Mouse (Mus musculus): ENCODE measurements around the gene Gfod1. TPM values are rescaled to one million over a fixed set of nuclear protein-coding genes. Genes with fewer than 3 reads are reported as not detected.
A peak's percentile ranks its signal among the peaks of the same experiment; 100 is the strongest.

The Gfod1 gene
- total and polyA plus RNA-seq, 2 experiments from 2014 or later: 3.0 to 16.6 TPM

- no peak for TF ChIP-seq CTCF (IDR thresholded peaks at IDR 0.05; ENCODE audit: low read depth)
- Histone ChIP-seq H3K27me3 (ENCODE audit: insufficient read depth, low read length) (no peaks in the 10 kb centered on the region), H3K9ac (no peak overlapping the region), H3K4me3 (ENCODE audit: low read depth, low read length) (no peak overlapping the region), H3K4me1 (ENCODE audit: insufficient read depth) (0 out of 2 replicates have a peak, but pooled peaks cover 6% of the 10 kb centered on the region), H3K9me3 (ENCODE audit: low read length) (no peaks in the 10 kb centered on the region), H3K36me3 (ENCODE audit: insufficient read depth) (no peaks in the 10 kb centered on the region), H3K4me2 (ENCODE audit: low read depth) (no peak overlapping the region), H3K27ac (ENCODE audit: low read depth, low read length) (no peak overlapping the region)
- no peak for ATAC-seq
- WGBS: 77% methylated on average over 9 of the region's 9 CpGs
- DNase-seq: no peak
Measured at GRCm38 (mm10) chr13:43271481-43271880, 32.5 kb downstream of the Gfod1 start.

GRCm38 (mm10) chr13:43270220-43270597 lies 33.8 kb downstream of the Gfod1 start:
- no peak overlapping the region for H3K9ac ChIP-seq
- 0 out of 2 replicates have a peak, but pooled peaks cover 12% of the 10 kb centered on the region for H3K4me1 ChIP-seq (ENCODE audit: insufficient read depth)
- TF ChIP-seq CTCF (IDR thresholded peaks at IDR 0.05; ENCODE audit: low read depth): no peak
- no peaks in the 10 kb centered on the region for H3K9me3 ChIP-seq (ENCODE audit: low read length)
- WGBS: 41% methylated on average over 10 of the region's 10 CpGs
- DNase-seq: no peak
- 0 out of 2 replicates have a peak, but pooled peaks have one; percentile 6 for ATAC-seq
- H3K27me3 ChIP-seq (ENCODE audit: insufficient read depth, low read length): no peaks in the 10 kb centered on the region
- no peak overlapping the region for H3K27ac ChIP-seq (ENCODE audit: low read depth, low read length)
- H3K4me3 ChIP-seq (ENCODE audit: low read depth, low read length): no peak overlapping the region
- H3K4me2 ChIP-seq (ENCODE audit: low read depth): no peak overlapping the region
- no peaks in the 10 kb centered on the region for H3K36me3 ChIP-seq (ENCODE audit: insufficient read depth)

- H3K4me3 ChIP-seq (ENCODE audit: low read depth, low read length): no peak overlapping the region
- H3K36me3 ChIP-seq (ENCODE audit: insufficient read depth): no peaks in the 10 kb centered on the region
- H3K4me2 ChIP-seq (ENCODE audit: low read depth): no peak overlapping the region
- 14% methylated on average over 4 of the region's 4 CpGs for WGBS
- no peak overlapping the region for H3K27ac ChIP-seq (ENCODE audit: low read depth, low read length)
- H3K9ac ChIP-seq: no peak overlapping the region
- no peak for TF ChIP-seq CTCF (IDR thresholded peaks at IDR 0.05; ENCODE audit: low read depth)
- DNase-seq (no peak), ATAC-seq (peak; percentile 24; the same call in 1 of the 2 replicates)
- H3K9me3 ChIP-seq (ENCODE audit: low read length): no peaks in the 10 kb centered on the region
- H3K27me3 ChIP-seq (ENCODE audit: insufficient read depth, low read length): no peaks in the 10 kb centered on the region
- 0 out of 2 replicates have a peak, but pooled peaks cover 13% of the 10 kb centered on the region for H3K4me1 ChIP-seq (ENCODE audit: insufficient read depth)
Measured at GRCm38 (mm10) chr13:43269460-43270219, 34.3 kb downstream of the Gfod1 start.

GRCm38 (mm10) chr13:43268539-43269327 lies 35.2 kb downstream of the Gfod1 start:
- no peak overlapping the region for H3K4me2 ChIP-seq (ENCODE audit: low read depth)
- H3K4me1 ChIP-seq (ENCODE audit: insufficient read depth): 0 out of 2 replicates have a peak, but pooled peaks cover 13% of the 10 kb centered on the region
- no peak overlapping the region for H3K9ac ChIP-seq
- no peak overlapping the region for H3K4me3 ChIP-seq (ENCODE audit: low read depth, low read length)
- no peaks in the 10 kb centered on the region for H3K9me3 ChIP-seq (ENCODE audit: low read length)
- no peak overlapping the region for H3K27ac ChIP-seq (ENCODE audit: low read depth, low read length)
- 36% methylated on average over 12 of the region's 12 CpGs for WGBS
- TF ChIP-seq CTCF (IDR thresholded peaks at IDR 0.05; ENCODE audit: low read depth): no peak
- H3K27me3 ChIP-seq (ENCODE audit: insufficient read depth, low read length): no peaks in the 10 kb centered on the region
- no peaks in the 10 kb centered on the region for H3K36me3 ChIP-seq (ENCODE audit: insufficient read depth)
- ATAC-seq: peak; percentile 27
- DNase-seq: no peak

- 88% methylated on average over 2 of the region's 2 CpGs for WGBS
- Histone ChIP-seq H3K9me3 (ENCODE audit: low read length) (no peaks in the 10 kb centered on the region), H3K27me3 (ENCODE audit: insufficient read depth, low read length) (no peaks in the 10 kb centered on the region), H3K4me3 (ENCODE audit: low read depth, low read length) (no peak overlapping the region), H3K9ac (no peak overlapping the region), H3K36me3 (ENCODE audit: insufficient read depth) (no peaks in the 10 kb centered on the region), H3K27ac (ENCODE audit: low read depth, low read length) (no peak overlapping the region), H3K4me1 (ENCODE audit: insufficient read depth) (0 out of 2 replicates have a peak, but pooled peaks cover 13% of the 10 kb centered on the region), H3K4me2 (ENCODE audit: low read depth) (no peak overlapping the region)
- no peak for TF ChIP-seq CTCF (IDR thresholded peaks at IDR 0.05; ENCODE audit: low read depth)
- DNase-seq (no peak), ATAC-seq (no peak)
Measured at GRCm38 (mm10) chr13:43267902-43268301, 36.1 kb downstream of the Gfod1 start.

- no peak for TF ChIP-seq CTCF (IDR thresholded peaks at IDR 0.05; ENCODE audit: low read depth)
- Histone ChIP-seq H3K9me3 (ENCODE audit: low read length) (no peaks in the 10 kb centered on the region), H3K27ac (ENCODE audit: low read depth, low read length) (no peak overlapping the region), H3K4me3 (ENCODE audit: low read depth, low read length) (no peak overlapping the region), H3K36me3 (ENCODE audit: insufficient read depth) (no peaks in the 10 kb centered on the region), H3K9ac (no peak overlapping the region), H3K27me3 (ENCODE audit: insufficient read depth, low read length) (no peaks in the 10 kb centered on the region), H3K4me2 (ENCODE audit: low read depth) (no peak overlapping the region), H3K4me1 (ENCODE audit: insufficient read depth) (0 out of 2 replicates have a peak, but pooled peaks cover 13% of the 10 kb centered on the region)
- WGBS: 93% methylated on average over 3 of the region's 3 CpGs
- ATAC-seq (no peak), DNase-seq (no peak)
Measured at GRCm38 (mm10) chr13:43267216-43267615, 36.8 kb downstream of the Gfod1 start.

GRCm38 (mm10) chr13:43266333-43266732 lies 37.6 kb downstream of the Gfod1 start:
- 89% methylated on average over 10 of the region's 10 CpGs for WGBS
- H3K27ac ChIP-seq (ENCODE audit: low read depth, low read length): no peak overlapping the region
- H3K9me3 ChIP-seq (ENCODE audit: low read length): no peaks in the 10 kb centered on the region
- DNase-seq (no peak), ATAC-seq (no peak)
- H3K9ac ChIP-seq: no peak overlapping the region
- no peak overlapping the region for H3K4me3 ChIP-seq (ENCODE audit: low read depth, low read length)
- no peaks in the 10 kb centered on the region for H3K27me3 ChIP-seq (ENCODE audit: insufficient read depth, low read length)
- no peak for TF ChIP-seq CTCF (IDR thresholded peaks at IDR 0.05; ENCODE audit: low read depth)
- no peak overlapping the region for H3K4me2 ChIP-seq (ENCODE audit: low read depth)
- 0 out of 2 replicates have a peak, but pooled peaks cover 13% of the 10 kb centered on the region for H3K4me1 ChIP-seq (ENCODE audit: insufficient read depth)
- no peaks in the 10 kb centered on the region for H3K36me3 ChIP-seq (ENCODE audit: insufficient read depth)
